ENCODE assay signal across 8 mouse cellular contexts in the genomic region with DNA sequence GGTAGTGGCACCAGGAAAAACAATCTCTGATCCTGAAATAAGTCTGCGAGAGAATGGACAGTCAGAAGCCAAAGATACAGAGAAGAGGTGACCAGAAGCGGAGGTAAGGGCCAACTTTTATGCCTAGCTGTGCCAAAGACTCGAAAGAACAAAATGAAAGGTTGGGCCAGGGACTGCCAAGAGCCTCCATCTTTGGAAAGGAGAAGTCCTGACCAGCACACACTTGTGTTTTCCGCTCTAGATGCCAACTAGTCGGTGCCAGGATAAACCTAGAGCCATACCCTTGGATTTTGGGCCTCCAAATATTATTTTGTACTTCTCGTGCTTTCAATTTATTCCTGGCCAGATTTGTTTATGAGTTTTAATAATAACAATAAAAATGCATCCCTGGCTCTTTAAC. TPM values are rescaled to one million over a fixed set of nuclear protein-coding genes. Genes with fewer than 3 reads are reported as not detected.
DNase-seq lines count a peak whose midpoint lies in the region; ATAC-seq lines count a peak whose summit lies in the region.

No protein-coding gene starts in this region.

- no peak for ATAC-seq in hindbrain, embryonic 11.5 days (ENCODE audit: low FRiP score)
- no peak for ATAC-seq in midbrain, embryonic 12.5 days (ENCODE audit: low FRiP score, low read depth)

- peaks cover 66% of the 10 kb centered on the region for H3K4me1 ChIP-seq in embryonic facial prominence, embryonic 10.5 days
- H3K4me1 ChIP-seq in hindbrain, embryonic 11.5 days (replicated peaks; ENCODE audit: control insufficient read depth, insufficient read depth, low read length) = peaks cover 27% of the 10 kb centered on the region
- peaks cover 78% of the 10 kb centered on the region for H3K4me1 ChIP-seq in midbrain, embryonic 12.5 days

- WGBS in embryonic facial prominence, embryonic 10.5 days = 78% methylated on average over 6 of the region's 6 CpGs
- 94% methylated on average over 6 of the region's 6 CpGs for WGBS in hindbrain, embryonic 11.5 days
- WGBS in midbrain, embryonic 12.5 days = 82% methylated on average over 6 of the region's 6 CpGs

- peak; percentile 53 for DNase-seq in cerebellum, adult 11-12 months
- no peak for DNase-seq in cerebellum, postnatal 4 days (ENCODE audit: low spot score in 2 of 2)
- DNase-seq in embryonic facial prominence, embryonic 10.5 days (ENCODE audit: low spot score) = no peak
- no peak for DNase-seq in hindbrain, embryonic 11.5 days (ENCODE audit: low spot score)
- DNase-seq in urinary bladder, postnatal 25 days (ENCODE audit: low spot score) = no peak
- no peak for DNase-seq in adrenal gland, adult 2 months
- no peak for DNase-seq in kidney, adult 11 months

- H3K27ac ChIP-seq in embryonic facial prominence, embryonic 10.5 days (replicated peaks) = peak overlapping the region; percentile 68; the same call in 1 of the 2 replicates
- peak overlapping the region; percentile 89 for H3K27ac ChIP-seq in hindbrain, embryonic 11.5 days (ENCODE audit: low read depth, low read length)
- peak overlapping the region; percentile 92 for H3K27ac ChIP-seq in midbrain, embryonic 12.5 days (replicated peaks)

- H3K4me2 ChIP-seq in hindbrain, embryonic 11.5 days (replicated peaks; ENCODE audit: low read depth, low read length) = no peak overlapping the region
- peak overlapping the region; percentile 46 for H3K4me2 ChIP-seq in midbrain, embryonic 12.5 days (replicated peaks)

- H3K27me3 ChIP-seq in embryonic facial prominence, embryonic 10.5 days (replicated peaks; ENCODE audit: low read depth, poor library complexity, severe bottlenecking) = no peaks in the 10 kb centered on the region
- no peaks in the 10 kb centered on the region for H3K27me3 ChIP-seq in hindbrain, embryonic 11.5 days (ENCODE audit: control insufficient read depth, insufficient read depth, low read length)
- H3K27me3 ChIP-seq in midbrain, embryonic 12.5 days = no peaks in the 10 kb centered on the region

- H3K36me3 ChIP-seq in embryonic facial prominence, embryonic 10.5 days (replicated peaks) = peaks cover 47% of the 10 kb centered on the region
- H3K36me3 ChIP-seq in hindbrain, embryonic 11.5 days (ENCODE audit: control insufficient read depth, insufficient read depth, low read length) = no peaks in the 10 kb centered on the region; the same call in 1 of the 2 replicates
- no peaks in the 10 kb centered on the region for H3K36me3 ChIP-seq in midbrain, embryonic 12.5 days

- no peak overlapping the region; the same call in 1 of the 2 replicates for H3K9ac ChIP-seq in hindbrain, embryonic 11.5 days (ENCODE audit: low read depth, low read length)
- H3K9ac ChIP-seq in midbrain, embryonic 12.5 days (replicated peaks) = no peak overlapping the region

- H3K9me3 ChIP-seq in embryonic facial prominence, embryonic 10.5 days = no peaks in the 10 kb centered on the region
- no peaks in the 10 kb centered on the region for H3K9me3 ChIP-seq in hindbrain, embryonic 11.5 days (ENCODE audit: control insufficient read depth, low read length)
- H3K9me3 ChIP-seq in midbrain, embryonic 12.5 days = no peaks in the 10 kb centered on the region

- peak overlapping the region; percentile 45 for H3K4me3 ChIP-seq in embryonic facial prominence, embryonic 10.5 days
- no peak overlapping the region for H3K4me3 ChIP-seq in hindbrain, embryonic 11.5 days (ENCODE audit: low read depth, low read length)
- H3K4me3 ChIP-seq in midbrain, embryonic 12.5 days = no peak overlapping the region

RNA-seq across cellular contexts. Expression of a gene that starts 27.6 kb away (rescaled TPM):
- polyA plus RNA-seq in embryonic facial prominence, embryonic 10.5 days (2016; fragmentation: Nextera tagmentation; extraction: Ambion mirVana) = 38.9 and 40.0 TPM in 2 replicates
- polyA plus RNA-seq in hindbrain, embryonic 11.5 days (2014; fragmentation: Nextera tagmentation; extraction: Ambion mirVana) = 40.8 and 51.6 TPM in 2 replicates
- polyA plus RNA-seq in midbrain, embryonic 12.5 days (2016; fragmentation: Nextera tagmentation; extraction: Ambion mirVana) = 47.7 and 48.5 TPM in 2 replicates
- total RNA-seq in adrenal gland, adult 2 months (2021) = 10 to 100 TPM; 45.9 to 48.6 TPM
- polyA plus RNA-seq in adrenal gland, adult 2 months (2012; rRNA removed) = 69.7 and 74.0 TPM in 2 replicates

RNA-seq across cellular contexts. Expression of a gene that starts 56.6 kb away (rescaled TPM):
- 14.8 TPM in 2 replicates for polyA plus RNA-seq in embryonic facial prominence, embryonic 10.5 days (2016; fragmentation: Nextera tagmentation; extraction: Ambion mirVana)
- polyA plus RNA-seq in hindbrain, embryonic 11.5 days (2014; fragmentation: Nextera tagmentation; extraction: Ambion mirVana) = 10.0 and 10.7 TPM in 2 replicates
- polyA plus RNA-seq in midbrain, embryonic 12.5 days (2016; fragmentation: Nextera tagmentation; extraction: Ambion mirVana) = 18.3 and 19.1 TPM in 2 replicates
- 10 to 100 TPM; 13.0 to 19.7 TPM for total RNA-seq in adrenal gland, adult 2 months (2021)
- polyA plus RNA-seq in adrenal gland, adult 2 months (2012; rRNA removed) = 13.4 and 14.0 TPM in 2 replicates
